Comparison of ENCODE assay signal across 7 mouse cellular contexts in the genomic region with DNA sequence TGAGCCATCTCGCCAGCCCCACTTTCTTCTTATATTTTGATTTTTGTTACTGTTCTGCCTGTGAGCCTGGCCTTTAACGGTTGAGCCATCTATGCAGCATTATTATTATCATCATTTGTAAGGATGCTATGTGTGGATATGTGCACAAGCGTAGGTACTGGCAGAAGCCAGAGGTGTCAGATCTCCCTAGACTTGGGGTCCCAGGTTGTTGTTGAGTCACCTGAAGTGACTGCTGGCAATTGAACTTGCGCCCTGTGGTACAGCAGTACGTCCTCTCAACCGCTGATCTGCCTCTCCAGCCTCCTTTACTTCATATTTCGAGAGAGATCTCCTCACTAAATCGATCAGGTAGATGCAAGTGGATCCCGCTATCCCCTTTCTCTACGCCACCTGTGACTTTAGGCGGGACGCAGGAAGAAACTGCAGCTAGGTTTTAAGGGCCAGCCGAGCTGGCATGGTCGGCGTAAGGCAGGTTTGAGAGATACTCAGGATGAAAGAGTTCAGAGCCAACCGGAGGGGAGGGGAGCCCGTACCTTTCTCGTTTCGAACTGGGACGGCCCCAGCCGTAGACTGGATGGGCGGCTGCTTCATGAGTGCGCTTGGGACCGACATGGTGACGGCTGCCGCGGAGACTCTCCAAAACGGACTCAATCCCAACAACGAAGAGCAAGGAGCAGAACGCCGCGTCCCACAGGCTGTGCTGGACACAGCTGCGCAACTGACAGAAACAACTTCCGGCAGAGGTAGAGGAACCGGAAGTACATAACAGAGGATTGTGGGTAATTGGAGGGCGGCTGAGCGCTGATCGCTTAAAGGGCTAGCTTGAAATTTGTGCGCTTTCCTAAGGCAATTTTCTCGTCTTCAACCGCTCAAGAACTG. TPM values are rescaled to one million over a fixed set of nuclear protein-coding genes. Genes with fewer than 3 reads are reported as not detected.
DNase-seq lines count a peak whose midpoint lies in the region; ATAC-seq and TF ChIP-seq lines count a peak whose summit lies in the region.
"Not testable (repeated sequence)": the region's sequence is repeated elsewhere in the genome, so short reads cannot be mapped to it uniquely, and the experiment has no call there.

Mfap1b (minus strand) TSS at position 767 of the 879 bp plus-strand sequence.

- peak; percentile 79 to 82 for DNase-seq in adrenal gland, postnatal 36 days
- DNase-seq in heart, adult 18-20 months: peak; percentile 88 to 92
- DNase-seq in kidney, adult 2 months: peak; percentile 93
- DNase-seq in spleen, adult 2 months (ENCODE audit: low read depth in 1 of 2, low spot score in 2 of 2): peak; percentile 72 to 78

- TF ChIP-seq POLR2A in kidney, adult 2 months (IDR thresholded peaks at IDR 0.05; ENCODE audit: low read depth, low read length): peak; percentile 82
- TF ChIP-seq POLR2A in spleen, adult 2 months (IDR thresholded peaks at IDR 0.05; ENCODE audit: low read depth, low read length): peak; percentile 93

- H3K27ac ChIP-seq in embryonic facial prominence, embryonic 13.5 days: peak within 1 kb of the TSS; percentile 5; the same call in 1 of the 2 replicates
- H3K27ac ChIP-seq in kidney, adult 2 months (ENCODE audit: insufficient read depth, low read depth, low read length): peak within 1 kb of the TSS; percentile 48; the same call in 1 of the 2 replicates
- H3K27ac ChIP-seq in limb, embryonic 12.5 days: not testable (repeated sequence)
- peak within 1 kb of the TSS; percentile 75 for H3K27ac ChIP-seq in midbrain, embryonic 15.5 days
- H3K27ac ChIP-seq in spleen, adult 2 months (ENCODE audit: insufficient read depth, low read length): peak within 1 kb of the TSS; percentile 75

- H3K36me3 ChIP-seq in embryonic facial prominence, embryonic 13.5 days; kidney, adult 2 months (ENCODE audit: control insufficient read depth, insufficient read depth, low read length); limb, embryonic 12.5 days; midbrain, embryonic 15.5 days (replicated peaks); spleen, adult 2 months (ENCODE audit: control insufficient read depth, insufficient read depth, low read length): not testable (repeated sequence)

- H3K4me1 ChIP-seq in embryonic facial prominence, embryonic 13.5 days; kidney, adult 2 months (ENCODE audit: control insufficient read depth, insufficient read depth, low read length); limb, embryonic 12.5 days (replicated peaks); midbrain, embryonic 15.5 days; spleen, adult 2 months (ENCODE audit: control insufficient read depth, insufficient read depth, insufficient read length): not testable (repeated sequence)

- H3K9ac ChIP-seq in embryonic facial prominence, embryonic 13.5 days: peak within 1 kb of the TSS; percentile 74
- H3K9ac ChIP-seq in limb, embryonic 12.5 days (replicated peaks): peak within 1 kb of the TSS; percentile 60
- H3K9ac ChIP-seq in midbrain, embryonic 15.5 days: peak within 1 kb of the TSS; percentile 81

- not testable (repeated sequence) for H3K9me3 ChIP-seq in embryonic facial prominence, embryonic 13.5 days; limb, embryonic 12.5 days; midbrain, embryonic 15.5 days

- H3K4me2 ChIP-seq in embryonic facial prominence, embryonic 13.5 days: peak within 1 kb of the TSS; percentile 75
- peak within 1 kb of the TSS; percentile 81 for H3K4me2 ChIP-seq in limb, embryonic 12.5 days
- peak within 1 kb of the TSS; percentile 73 for H3K4me2 ChIP-seq in midbrain, embryonic 15.5 days

- H3K27me3 ChIP-seq in embryonic facial prominence, embryonic 13.5 days; kidney, adult 2 months (replicated peaks; ENCODE audit: control insufficient read depth, insufficient read depth, low read length); limb, embryonic 12.5 days; midbrain, embryonic 15.5 days (replicated peaks); spleen, adult 2 months (ENCODE audit: control insufficient read depth, insufficient read depth, low read length): not testable (repeated sequence)

- peak within 1 kb of the TSS; percentile 64 for H3K4me3 ChIP-seq in embryonic facial prominence, embryonic 13.5 days
- H3K4me3 ChIP-seq in kidney, adult 2 months (ENCODE audit: insufficient read depth, low read depth, low read length): peak within 1 kb of the TSS; percentile 95
- peak within 1 kb of the TSS; percentile 59 for H3K4me3 ChIP-seq in limb, embryonic 12.5 days (replicated peaks)
- H3K4me3 ChIP-seq in midbrain, embryonic 15.5 days: peak within 1 kb of the TSS; percentile 69
- peak within 1 kb of the TSS; percentile 70 for H3K4me3 ChIP-seq in spleen, adult 2 months (ENCODE audit: extremely low read depth, insufficient read depth, insufficient read length)

- not testable (repeated sequence) for TF ChIP-seq CTCF in kidney, adult 2 months (conservative IDR thresholded peaks at IDR 0.05; ENCODE audit: insufficient read depth, insufficient read length, low read depth, low read length); spleen, adult 2 months (IDR thresholded peaks at IDR 0.05; ENCODE audit: extremely low read depth, insufficient read depth, insufficient read length, insufficient replicate concordance)

- WGBS in embryonic facial prominence, embryonic 13.5 days: 5% methylated on average over 41 of the region's 41 CpGs
- 5% methylated on average over 41 of the region's 41 CpGs for WGBS in kidney, adult 2 months
- 6% methylated on average over 41 of the region's 41 CpGs for WGBS in limb, embryonic 12.5 days
- 8% methylated on average over 41 of the region's 41 CpGs for WGBS in midbrain, embryonic 15.5 days
- 6% methylated on average over 41 of the region's 41 CpGs for WGBS in spleen, adult 2 months

- peak; percentile 84 for ATAC-seq in embryonic facial prominence, embryonic 13.5 days (ENCODE audit: insufficient number of reproducible peaks, insufficient read depth, low FRiP score, low TSS enrichment, low read depth)
- ATAC-seq in limb, embryonic 12.5 days (ENCODE audit: insufficient number of reproducible peaks, insufficient read depth, low FRiP score, low TSS enrichment, low read depth): peak; percentile 81
- ATAC-seq in midbrain, embryonic 15.5 days (replicated peaks): peak; percentile 98

RNA-seq across cellular contexts. Expression of gene Mfap1b, which starts in this region (rescaled TPM):
- total RNA-seq in adrenal gland, postnatal 36 days (2021): 10 to 100 TPM; 37.8 to 39.9 TPM
- 63.3 and 64.2 TPM in 2 replicates for polyA plus RNA-seq in embryonic facial prominence, embryonic 13.5 days (2015; fragmentation: Nextera tagmentation; extraction: Ambion mirVana)
- total RNA-seq in heart, adult 18-20 months (2021): 10 to 100 TPM; 29.3 to 31.7 TPM
- 3.3 and 4.9 TPM in 2 replicates for polyA plus RNA-seq in kidney, adult 2 months (2012; rRNA removed)
- 66.1 and 67.7 TPM in 2 replicates for polyA plus RNA-seq in limb, embryonic 12.5 days (2016; fragmentation: Nextera tagmentation; extraction: Ambion mirVana)
- 77.3 and 77.5 TPM in 2 replicates for polyA plus RNA-seq in midbrain, embryonic 15.5 days (2015; fragmentation: Nextera tagmentation; extraction: Ambion mirVana)
- 2.0 and 2.3 TPM in 2 replicates for polyA plus RNA-seq in spleen, adult 2 months (2012; rRNA removed)

Comparison
In these comparisons a context has a peak if more than half of its experiments do, and no peak if none do; other contexts are left out.
1. RNA of gene Mfap1b (polyA plus RNA-seq): 77.3 to 77.5 TPM in midbrain, embryonic 15.5 days, 66.1 to 67.7 TPM in limb, embryonic 12.5 days and 63.3 to 64.2 TPM in embryonic facial prominence, embryonic 13.5 days; 3.3 to 4.9 TPM in kidney, adult 2 months and 2.0 to 2.3 TPM in spleen, adult 2 months; every median in the first group is over 10 times any median in the second.
2. Peak in every context shown above with its lines, with median percentiles within 50 percentile points of each other: DNase-seq, ATAC-seq, H3K4me2 ChIP-seq, H3K4me3 ChIP-seq and H3K9ac ChIP-seq.